Mouse (Mus musculus) midbrain, postnatal 0 days (tissue): ENCODE measurements around the gene Ahsg. TPM values are rescaled to one million over a fixed set of nuclear protein-coding genes. Genes with fewer than 3 reads are reported as not detected.

Experiments used
- ATAC-seq: fragments of 200-750 bp; cut with Nextera tagmentation; 2 replicates; pipeline ENCODE4 v1.8.0; 2017; ENCODE audit warnings: moderate number of reproducible peaks, mild to moderate bottlenecking, moderate TSS enrichment, moderate library complexity; ENCODE audit not compliant: low FRiP score
- DNase-seq: peaks from one replicate; pipeline ENCODE4 v3.0.0-alpha.2; 2015; ENCODE audit warnings: low spot score
- H3K27ac ChIP-seq: fragments of 300-500 bp; sonication (generic); 2 replicates; pipeline ENCODE4 v1.5.1; 2014; ENCODE audit warnings: low read depth, mild to moderate bottlenecking, low read length, mixed read lengths
- H3K27me3 ChIP-seq: fragments of 300-500 bp; sonication (generic); 2 replicates; pipeline ENCODE4 v1.6.1; 2014; ENCODE audit warnings: low read length, control low read depth, mixed read lengths; ENCODE audit not compliant: insufficient read depth
- H3K36me3 ChIP-seq: fragments of 300-500 bp; sonication (generic); 2 replicates; pipeline ENCODE4 v1.6.1; 2014; ENCODE audit warnings: low read length, control low read depth, mixed read lengths; ENCODE audit not compliant: insufficient read depth
- H3K4me1 ChIP-seq: fragments of 300-500 bp; sonication (generic); 2 replicates; pipeline ENCODE4 v1.6.1; 2014; ENCODE audit warnings: mild to moderate bottlenecking, control low read depth, antibody characterized with exemption, low read length, mixed read lengths; ENCODE audit not compliant: insufficient read depth
- H3K4me2 ChIP-seq: fragments of 300-500 bp; sonication (generic); 2 replicates; pipeline ENCODE4 v1.6.1; 2014; ENCODE audit warnings: low read depth, mild to moderate bottlenecking, low read length, mixed read lengths; ENCODE audit not compliant: poor library complexity, severe bottlenecking
- H3K4me3 ChIP-seq: fragments of 300-500 bp; sonication (generic); 2 replicates; pipeline ENCODE4 v1.5.1; 2014; ENCODE audit warnings: low read depth, mild to moderate bottlenecking, low read length, moderate library complexity
- H3K9ac ChIP-seq: fragments of 300-500 bp; sonication (generic); replicated peaks from 2 replicates; pipeline ENCODE4 v1.6.1; 2014; ENCODE audit warnings: mild to moderate bottlenecking, low read length, moderate library complexity, mixed read lengths; ENCODE audit not compliant: poor library complexity, severe bottlenecking
- H3K9me3 ChIP-seq: fragments of 300-500 bp; sonication (generic); 2 replicates; pipeline ENCODE4 v1.6.1; 2016; ENCODE audit warnings: low read length, control low read depth
- CTCF ChIP-seq: IDR thresholded peaks from 2 replicates; pipeline ENCODE4 v1.5.1; 2016; ENCODE audit warnings: antibody characterized with exemption, mild to moderate bottlenecking
- WGBS: fragments of 180-500 bp; shearing (Covaris S2); extraction: QIAGEN DNeasy Blood & Tissue Kit; methylation state at CpG from one replicate; pipeline ENCODE4 v1.1.7; 2014; 5-methylcytosine and 5-hydroxymethylcytosine counted together
- polyA plus RNA-seq: library from polyadenylated mRNA; unstranded; fragments of >200 nt; fragmentation: Nextera tagmentation; extraction: Ambion mirVana; gene quantifications from 2 replicates; pipeline ENCODE4 v1.2.1, GENCODE M21; 2015
- total RNA-seq: library from RNA; depleted of rRNA; stranded (reverse); fragments of >200 nt; gene quantifications from 2 replicates; pipeline ENCODE4 v1.2.3, GENCODE M21; 2014; rRNA removed

The Ahsg gene
- 0.14 TPM in 1 of 2 replicates, not detected in the other for total RNA-seq
- polyA plus RNA-seq, result 0.36 TPM in 1 of 2 replicates, not detected in the other

GRCm38 (mm10) chr16:22890683-22891510 is at the start of gene Ahsg:
Ahsg (plus strand) TSS chr16:22891277.
- DNase-seq (no peak), ATAC-seq (no peak)
- no peaks in the 10 kb centered on the region for H3K27me3 ChIP-seq
- no peak within 1 kb of the TSS for H3K4me3 ChIP-seq
- no peaks in the 10 kb centered on the region for H3K4me1 ChIP-seq
- 82% methylated on average over 11 of the region's 11 CpGs for WGBS
- no peaks in the 10 kb centered on the region for H3K36me3 ChIP-seq
- no peak within 1 kb of the TSS for H3K4me2 ChIP-seq
- no peak for TF ChIP-seq CTCF
- no peak within 1 kb of the TSS for H3K9ac ChIP-seq
- H3K27ac ChIP-seq, result no peak within 1 kb of the TSS
- no peaks in the 10 kb centered on the region for H3K9me3 ChIP-seq

GRCm38 (mm10) chr16:22842871-22843270 is 48.2 kb upstream of the Ahsg start:
- 93% methylated on average over 5 of the region's 5 CpGs for WGBS
- Histone ChIP-seq H3K4me2 (no peak overlapping the region), H3K9ac (no peak overlapping the region), H3K4me1 (0 out of 2 replicates have a peak, but pooled peaks cover 2% of the 10 kb centered on the region), H3K27me3 (no peaks in the 10 kb centered on the region), H3K36me3 (0 out of 2 replicates have a peak, but pooled peaks cover 4% of the 10 kb centered on the region), H3K9me3 (no peaks in the 10 kb centered on the region), H3K4me3 (no peak overlapping the region), H3K27ac (no peak overlapping the region)
- TF ChIP-seq CTCF, result no peak
- DNase-seq (no peak), ATAC-seq (no peak)

- Histone ChIP-seq H3K27ac (peak overlapping the region; percentile 60; the same call in 1 of the 2 replicates), H3K27me3 (no peaks in the 10 kb centered on the region), H3K9me3 (no peaks in the 10 kb centered on the region), H3K4me3 (peak overlapping the region; percentile 63), H3K4me2 (peak overlapping the region; percentile 94), H3K9ac (peak overlapping the region; percentile 79), H3K36me3 (0 out of 2 replicates have a peak, but pooled peaks cover 4% of the 10 kb centered on the region), H3K4me1 (0 out of 2 replicates have a peak, but pooled peaks cover 2% of the 10 kb centered on the region)
- ATAC-seq, result peak; percentile 94
- DNase-seq, result peak; percentile 92
- WGBS, result 8% methylated on average over 25 of the region's 26 CpGs
- peak; percentile 1; the same call in 1 of the 2 replicates for TF ChIP-seq CTCF
Observed at GRCm38 (mm10) chr16:22844061-22844801, 46.8 kb upstream of the Ahsg start.

GRCm38 (mm10) chr16:22844834-22845233 is 46.2 kb upstream of the Ahsg start:
- H3K36me3 ChIP-seq, result 0 out of 2 replicates have a peak, but pooled peaks cover 4% of the 10 kb centered on the region
- no peak for ATAC-seq
- peak overlapping the region; percentile 63 for H3K4me3 ChIP-seq
- no peaks in the 10 kb centered on the region for H3K9me3 ChIP-seq
- peak overlapping the region; percentile 94 for H3K4me2 ChIP-seq
- DNase-seq, result no peak
- WGBS, result 74% methylated on average over 5 of the region's 5 CpGs
- 0 out of 2 replicates have a peak, but pooled peaks cover 2% of the 10 kb centered on the region for H3K4me1 ChIP-seq
- H3K27me3 ChIP-seq, result no peaks in the 10 kb centered on the region
- H3K27ac ChIP-seq, result peak overlapping the region; percentile 60; the same call in 1 of the 2 replicates
- TF ChIP-seq CTCF, result no peak
- 0 out of 2 replicates have a peak overlapping the region, but pooled peaks have one; percentile 79 for H3K9ac ChIP-seq

GRCm38 (mm10) chr16:22845481-22845880 is 45.6 kb upstream of the Ahsg start:
- WGBS, result 89% methylated on average over 4 of the region's 4 CpGs
- no peak overlapping the region for H3K9ac ChIP-seq

More at GRCm38 (mm10) chr16:22845481-22845880, 45.6 kb upstream of the Ahsg start:
- H3K27ac ChIP-seq, result no peak overlapping the region
- H3K9me3 ChIP-seq, result no peaks in the 10 kb centered on the region
- 0 out of 2 replicates have a peak, but pooled peaks cover 2% of the 10 kb centered on the region for H3K4me1 ChIP-seq
- no peak for TF ChIP-seq CTCF
- ATAC-seq (no peak), DNase-seq (no peak)
- no peak overlapping the region for H3K4me2 ChIP-seq
- no peak overlapping the region for H3K4me3 ChIP-seq
- H3K27me3 ChIP-seq, result no peaks in the 10 kb centered on the region
- 0 out of 2 replicates have a peak, but pooled peaks cover 3% of the 10 kb centered on the region for H3K36me3 ChIP-seq
